Mouse (Mus musculus) gastrocnemius, postnatal 4 days (tissue): ENCODE data around the gene Tmem82. TPM values are rescaled to one million over a fixed set of nuclear protein-coding genes. Genes with fewer than 3 reads are reported as not detected.

Source experiments
- DNase-seq, 2 experiments: peaks; one replicate each; pipeline ENCODE4 v3.0.0; 2021 to 2022; ENCODE audit warnings: low spot score in 2 of 2, mixed read lengths in 2 of 2
- total RNA-seq, 2 experiments: library from RNA; stranded (reverse); gene quantifications; 2 replicates each; pipeline ENCODE4 v1.2.3; 2021

The Tmem82 gene
- total RNA-seq, 2 experiments from 2014 or later = 3.5 to 4.3 TPM

DNA sequence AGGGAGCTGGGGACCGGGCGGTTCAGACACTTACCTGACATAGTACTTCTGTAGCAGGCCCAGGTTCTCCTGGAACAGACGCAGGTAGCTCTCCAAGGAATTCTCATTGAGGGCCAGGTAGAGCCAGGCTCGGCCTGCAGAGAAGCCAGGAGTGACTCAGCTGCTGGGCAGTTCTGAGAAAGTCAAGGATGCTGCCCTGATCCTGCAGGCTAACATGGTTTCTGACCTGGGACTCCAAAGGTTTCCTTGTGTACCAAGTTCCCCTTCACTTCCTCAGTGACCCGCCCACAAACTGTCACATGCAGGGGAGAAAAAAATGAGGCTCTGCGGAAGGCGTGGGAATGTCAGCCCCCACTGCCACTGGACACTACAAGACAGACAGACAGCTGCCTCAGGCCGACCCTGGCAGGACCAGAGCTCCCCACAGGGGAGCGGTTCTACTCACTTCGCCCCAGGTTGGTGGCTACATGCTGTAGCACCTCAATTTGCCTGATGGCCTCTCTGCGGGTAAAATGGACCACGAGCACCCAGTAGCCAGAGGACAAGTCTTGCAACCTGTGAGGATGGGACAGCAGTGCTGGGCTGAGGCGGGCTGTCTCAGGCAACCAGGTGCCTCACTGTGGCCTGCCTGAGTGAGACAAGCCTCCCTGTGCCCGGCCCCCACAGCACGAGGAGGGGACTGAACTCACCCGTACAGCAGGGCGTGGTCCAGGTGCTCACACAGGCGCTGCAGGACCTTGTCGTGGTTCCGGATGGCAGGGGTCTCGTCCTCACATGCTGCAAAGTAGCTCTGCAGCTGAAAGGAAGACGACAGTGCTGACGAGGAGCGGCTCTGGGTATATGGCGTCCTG, 23.8 kb upstream of the Tmem82 start:
- no peak for DNase-seq

GRCm38 (mm10) chr4:141641353-141641771, 22.9 kb upstream of the Tmem82 start:
- no peak for DNase-seq

DNA sequence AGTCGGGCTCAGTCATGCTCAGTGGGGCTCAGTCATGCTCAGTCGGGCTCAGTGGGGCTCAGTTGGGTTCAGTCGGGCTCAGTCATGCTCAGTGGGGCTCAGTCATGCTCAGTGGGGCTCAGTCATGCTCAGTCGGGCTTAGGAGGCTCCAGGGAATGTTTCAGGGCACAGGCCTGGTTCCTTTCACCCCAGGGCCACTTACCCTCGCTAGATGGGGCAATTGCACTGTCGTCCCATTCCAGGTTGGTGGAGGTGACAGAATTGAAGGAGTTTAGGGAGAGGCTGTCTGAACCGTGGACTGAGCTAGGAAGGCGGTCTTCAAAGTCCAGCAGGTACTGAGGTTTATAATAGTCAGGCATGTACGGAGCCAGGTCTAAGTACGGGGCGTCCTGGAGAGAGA, 21.0 kb upstream of the Tmem82 start:
- DNase-seq = no peak

- DNase-seq = no peak
Observed at GRCm38 (mm10) chr4:141636693-141637092, 18.3 kb upstream of the Tmem82 start.

- no peak for DNase-seq
Observed at GRCm38 (mm10) chr4:141635991-141636390, 17.6 kb upstream of the Tmem82 start.

DNA sequence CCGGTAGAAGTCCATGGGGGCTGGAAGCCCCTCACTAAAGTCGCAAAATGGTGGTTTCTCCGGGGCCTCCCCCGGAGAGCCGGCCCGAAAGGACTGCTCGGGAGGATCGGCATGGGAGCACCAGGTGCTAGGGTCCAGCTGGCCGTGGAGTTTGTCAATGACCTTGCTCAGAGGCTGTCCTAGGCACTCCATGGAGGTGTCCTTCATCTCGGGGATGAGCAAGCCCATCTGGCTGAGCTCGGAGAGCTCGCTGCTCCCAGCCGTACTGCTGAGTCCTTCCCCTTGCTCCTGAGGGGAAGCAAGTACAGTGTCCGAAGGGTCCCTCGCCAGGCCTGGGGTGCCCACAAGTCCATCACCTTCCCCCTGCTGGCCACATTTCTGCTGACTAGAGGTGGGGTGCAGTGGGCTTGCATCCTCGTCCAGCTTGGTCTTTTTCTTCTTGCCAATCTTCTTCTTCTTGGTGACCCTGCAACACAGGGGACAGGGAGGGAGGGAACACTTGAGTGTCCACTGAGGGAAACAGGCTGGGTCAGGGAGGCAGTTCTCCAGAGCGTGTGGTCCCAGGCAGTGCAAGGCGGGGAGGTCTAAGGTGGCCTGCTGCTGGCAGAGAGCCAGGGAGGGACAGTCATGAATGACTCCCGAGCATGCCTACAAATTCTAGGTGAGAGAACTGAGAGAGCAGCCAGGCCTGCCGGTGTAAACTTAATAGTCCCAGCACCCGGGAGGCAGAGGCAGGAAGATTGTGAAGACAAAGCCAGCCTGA, 13.9 kb upstream of the Tmem82 start:
- no peak for DNase-seq

DNA sequence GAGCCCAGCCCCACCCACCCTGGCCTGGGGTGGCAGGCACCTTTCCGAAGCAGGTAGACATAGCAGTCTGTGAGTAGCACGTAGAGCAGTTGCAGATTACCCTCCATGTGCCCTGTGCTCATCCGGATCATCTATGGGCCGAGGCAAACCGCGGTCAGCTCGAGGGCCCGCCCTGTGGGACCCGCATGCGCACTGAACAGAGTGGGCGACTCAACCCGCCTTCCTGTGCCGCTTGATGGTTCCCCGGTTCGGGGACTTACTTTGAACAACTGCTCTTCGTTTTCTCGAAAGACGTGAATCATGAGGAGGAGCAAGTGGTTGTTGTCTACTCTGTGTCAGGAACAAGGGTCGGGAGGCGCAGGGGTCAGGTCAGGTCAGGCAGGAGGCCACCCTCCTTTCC, 12.8 kb upstream of the Tmem82 start:
- DNase-seq = no peak

- no peak for DNase-seq
Observed at GRCm38 (mm10) chr4:141630021-141630420, 11.6 kb upstream of the Tmem82 start.

DNA sequence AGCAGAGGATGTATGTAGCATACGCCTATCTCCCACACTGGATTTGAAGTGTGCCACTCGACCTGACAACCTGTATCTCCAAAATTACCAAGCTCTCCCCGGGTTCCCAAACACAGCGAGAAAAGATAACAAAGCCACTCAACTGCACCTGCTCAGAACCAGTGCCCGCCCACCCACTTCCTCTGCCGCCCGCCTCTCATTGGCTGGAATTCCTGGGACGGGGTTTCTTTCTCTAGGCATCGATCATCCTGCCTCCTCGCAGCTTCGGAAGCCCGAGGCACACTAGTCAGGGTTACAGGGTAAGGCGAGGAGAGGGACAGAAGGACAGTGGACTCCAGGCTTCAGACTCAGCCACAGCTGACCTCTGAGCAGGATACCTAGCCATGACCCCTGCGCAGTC, 10.2 kb upstream of the Tmem82 start:
- no peak for DNase-seq

- no peak for DNase-seq
Observed at GRCm38 (mm10) chr4:141627502-141627901, 9.1 kb upstream of the Tmem82 start.

GRCm38 (mm10) chr4:141625774-141626550, 7.5 kb upstream of the Tmem82 start:
- DNase-seq = no peak

DNA sequence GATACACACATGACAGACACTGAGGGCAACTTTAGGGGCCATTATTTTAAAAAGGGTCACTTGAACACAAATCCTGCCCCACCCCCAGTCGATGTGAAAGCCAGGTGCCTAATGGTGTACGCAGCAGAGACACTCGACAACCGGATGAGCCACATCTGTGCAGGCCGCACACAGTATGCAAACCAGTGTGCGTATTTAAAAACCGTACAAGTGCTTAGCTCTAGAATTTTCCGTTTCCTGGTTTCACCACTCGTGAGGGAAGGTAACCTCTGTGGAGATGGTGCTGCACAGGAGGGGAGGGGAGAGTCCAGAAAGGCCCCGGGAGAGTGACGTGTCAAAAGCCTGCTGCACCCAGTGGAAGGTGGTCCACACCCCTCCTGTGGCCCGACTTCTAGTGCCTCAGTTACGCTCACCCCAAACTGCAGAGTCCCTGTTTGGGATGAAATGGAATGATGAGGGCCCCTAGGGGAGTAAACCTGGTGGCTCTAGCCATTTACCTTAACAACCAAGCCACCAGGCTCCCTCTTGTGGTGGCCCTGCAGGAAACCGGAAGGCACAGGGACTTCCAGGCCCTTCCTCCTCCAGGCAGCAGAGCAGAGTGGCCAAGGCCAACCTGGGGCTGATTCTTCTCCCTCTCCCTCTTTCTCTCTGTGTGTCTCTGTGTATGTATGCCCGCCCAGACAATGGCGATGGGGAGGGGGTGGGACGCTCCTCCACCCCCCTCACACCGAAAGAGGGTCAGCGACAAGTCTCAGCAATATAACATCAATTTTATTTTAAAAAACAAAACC, 6.7 kb upstream of the Tmem82 start:
- DNase-seq = no peak

DNA sequence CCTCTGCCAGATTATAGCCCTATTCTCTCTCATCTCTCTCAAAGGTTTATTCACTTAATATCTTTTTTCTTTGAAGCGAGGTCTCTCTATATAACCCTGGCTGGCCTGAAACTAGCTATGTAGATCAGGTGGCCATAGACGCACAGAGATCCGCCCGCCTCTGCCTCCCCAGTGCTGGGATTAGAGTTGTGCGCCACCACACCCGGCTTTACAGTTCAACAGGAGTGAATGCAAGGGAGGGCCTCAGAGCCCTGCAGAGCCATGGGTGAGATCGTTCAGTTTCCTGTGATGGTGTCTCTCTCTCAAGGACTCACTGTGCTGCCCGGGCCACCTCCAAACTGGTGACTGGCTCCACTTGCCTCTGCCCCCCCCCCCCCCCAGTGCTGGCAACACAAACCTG, 5.7 kb upstream of the Tmem82 start:
- no peak for DNase-seq

DNA sequence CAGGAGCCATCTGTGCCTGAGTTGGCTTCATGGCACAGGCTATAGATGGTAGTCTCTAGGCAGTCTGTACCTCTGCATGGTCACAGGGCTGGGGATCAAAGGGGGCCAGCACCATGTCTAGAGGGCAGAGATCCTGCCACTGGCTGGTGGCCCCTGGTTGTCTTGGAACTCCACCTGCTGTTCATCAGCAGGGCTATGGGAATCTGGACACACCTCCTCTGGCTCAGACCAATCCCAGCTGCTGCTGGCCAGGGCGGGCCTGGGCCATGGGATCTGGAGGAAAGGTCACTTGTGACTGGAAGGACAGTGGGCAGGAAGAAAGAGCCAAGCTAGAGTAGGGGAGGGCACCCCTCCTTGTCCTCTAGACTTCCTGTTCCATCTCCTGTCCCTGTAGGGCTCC, 5.2 kb upstream of the Tmem82 start, which contains the start of gene Slc25a34:
Gene Slc25a34, minus strand, starts transcription at position 156 of the 400 bp plus-strand sequence.
- peak in 1 of 2 experiments; percentile 67 for DNase-seq

- DNase-seq = no peak
Observed at GRCm38 (mm10) chr4:141623037-141623436, 4.6 kb upstream of the Tmem82 start.

DNA sequence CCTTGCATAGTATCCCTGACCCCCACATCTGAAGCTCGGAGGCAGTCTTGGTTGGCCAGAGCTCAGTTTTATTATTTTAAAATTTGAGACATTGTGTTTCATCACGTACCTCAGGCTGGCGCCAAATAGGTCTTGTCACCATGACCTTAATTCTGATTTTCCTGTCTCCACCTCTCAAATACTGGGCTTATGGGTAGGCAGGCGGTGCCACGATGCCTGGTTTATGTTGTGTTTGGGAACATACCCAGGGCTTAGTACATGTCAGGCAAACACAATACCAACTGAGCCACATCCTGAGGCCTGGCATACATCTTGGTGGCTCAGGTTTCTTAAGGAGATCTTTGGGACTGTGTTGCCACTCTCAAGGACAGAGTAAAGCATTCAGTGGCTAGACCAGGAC, 4.1 kb upstream of the Tmem82 start:
- DNase-seq = no peak

- no peak for DNase-seq
Observed at GRCm38 (mm10) chr4:141622091-141622490, 3.7 kb upstream of the Tmem82 start.

DNA sequence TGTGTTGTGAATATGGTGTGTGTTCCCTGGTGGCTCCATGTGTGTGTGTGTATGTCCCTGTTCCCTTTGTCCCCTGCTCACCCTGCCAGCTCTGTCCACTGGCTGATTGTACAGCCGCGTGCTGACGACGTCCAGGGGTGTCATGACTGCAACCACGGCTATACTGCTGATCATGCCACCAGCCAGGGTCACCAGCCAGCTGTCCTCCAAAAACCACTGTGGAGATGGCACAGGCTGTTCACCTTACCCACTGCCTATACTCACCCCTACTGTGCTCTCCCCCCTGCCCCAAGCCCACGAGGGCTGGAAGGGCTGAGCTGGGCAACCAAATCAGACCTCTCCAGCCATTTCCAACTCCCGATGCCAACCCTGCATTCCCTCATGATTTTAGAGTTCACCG, 2.9 kb upstream of the Tmem82 start:
- no peak for DNase-seq

DNA sequence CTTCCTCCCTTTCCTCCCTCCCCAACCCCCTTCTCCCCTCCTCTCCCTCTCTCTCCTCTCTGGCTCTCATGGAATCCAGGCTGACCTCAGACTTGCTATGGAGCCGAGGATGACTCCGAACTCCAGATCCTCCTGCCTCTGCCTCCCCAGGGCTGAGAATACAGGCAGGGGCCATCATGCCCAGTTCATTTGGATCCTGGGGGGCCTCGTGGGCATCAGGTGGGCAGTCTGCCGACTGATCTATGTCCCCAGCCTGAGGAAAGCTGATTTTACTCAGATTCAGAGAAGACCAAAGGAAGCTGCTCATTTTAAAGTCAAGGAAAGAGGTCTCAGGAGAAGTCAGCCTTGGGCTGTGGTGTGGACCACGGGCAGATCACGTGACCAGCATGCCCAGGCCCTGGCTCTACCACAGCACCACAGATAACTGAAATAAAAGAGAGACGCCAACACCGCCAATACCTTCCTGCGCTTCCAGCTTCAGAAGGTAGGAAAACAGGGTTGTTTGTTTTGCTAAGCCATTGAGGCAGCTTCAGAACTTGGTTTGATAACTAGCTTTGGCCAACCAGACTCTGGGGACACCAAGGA, 958 bp upstream of the Tmem82 start:
- no peak for DNase-seq

DNA sequence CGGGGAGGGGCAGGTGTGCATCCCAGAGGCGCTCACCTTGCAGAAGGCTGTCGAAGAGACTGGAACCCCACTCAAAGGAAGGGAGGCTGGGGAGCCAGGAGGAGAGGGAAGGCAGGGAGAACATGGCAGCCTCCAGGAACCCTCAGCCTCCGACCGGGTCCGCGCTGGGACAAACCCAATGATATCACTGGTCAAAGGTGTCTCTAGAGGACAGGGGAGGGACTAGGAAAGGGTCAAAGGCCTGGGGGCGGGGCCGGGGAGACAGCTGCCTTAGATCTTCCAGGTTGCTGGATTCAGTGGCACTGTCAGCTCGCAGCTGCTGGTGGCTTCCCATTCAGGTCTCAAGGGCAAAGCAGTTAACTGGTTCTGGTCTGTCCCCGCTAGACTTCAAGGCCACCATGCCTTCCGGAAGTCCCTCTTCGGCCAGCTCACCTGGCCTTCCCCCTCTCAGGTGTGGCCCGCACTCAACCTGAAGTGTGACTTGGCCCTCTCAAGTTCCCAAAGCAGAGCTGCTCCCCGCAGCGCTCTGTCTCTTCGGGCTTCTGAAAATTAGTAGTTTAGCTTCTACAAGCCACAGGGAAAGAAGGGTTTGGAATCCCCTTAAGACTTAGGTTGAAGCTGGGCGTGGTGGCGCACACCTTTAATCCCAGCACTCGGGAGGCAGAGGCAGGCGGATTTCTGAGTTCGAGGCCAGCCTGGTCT, 419 bp downstream of the Tmem82 start:
- DNase-seq = no peak
